Mouse (Mus musculus) heart, embryonic 11.5 days (tissue): ENCODE results near the gene Spx. TPM values are rescaled to one million over a fixed set of nuclear protein-coding genes. Genes with fewer than 3 reads are reported as not detected.
A peak's percentile ranks its signal among the peaks of the same experiment; 100 is the strongest.

Experiments
- ATAC-seq: fragments of 200-750 bp; cut with Nextera tagmentation; replicated peaks from 2 replicates; pipeline ENCODE4 v1.8.0; 2017; ENCODE audit warnings: moderate library complexity; ENCODE audit not compliant: insufficient number of reproducible peaks, low FRiP score, low TSS enrichment
- H3K27ac ChIP-seq: fragments of 300-500 bp; sonication (generic); 2 replicates; pipeline ENCODE4 v1.5.1; 2014; ENCODE audit warnings: mild to moderate bottlenecking, low read depth, low read length
- H3K27me3 ChIP-seq: fragments of 300-500 bp; sonication (generic); 2 replicates; pipeline ENCODE4 v1.6.1; 2014; ENCODE audit warnings: mild to moderate bottlenecking, low read length, mixed read lengths; ENCODE audit not compliant: control insufficient read depth, insufficient read depth
- H3K36me3 ChIP-seq: fragments of 300-500 bp; sonication (generic); 2 replicates; pipeline ENCODE4 v1.6.1; 2014; ENCODE audit warnings: mild to moderate bottlenecking, low read length, moderate library complexity, mixed read lengths; ENCODE audit not compliant: control insufficient read depth, insufficient read depth
- H3K4me1 ChIP-seq: fragments of 300-500 bp; sonication (generic); 2 replicates; pipeline ENCODE4 v1.6.1; 2014; ENCODE audit warnings: low read length; ENCODE audit not compliant: control insufficient read depth, insufficient read depth
- H3K4me2 ChIP-seq: fragments of 300-500 bp; sonication (generic); 2 replicates; pipeline ENCODE4 v1.6.1; 2014; ENCODE audit warnings: mild to moderate bottlenecking, moderate library complexity
- H3K4me3 ChIP-seq: fragments of 300-500 bp; sonication (generic); 2 replicates; pipeline ENCODE4 v1.5.1; 2014; ENCODE audit warnings: low read depth, low read length
- H3K9ac ChIP-seq: fragments of 300-500 bp; sonication (generic); 2 replicates; pipeline ENCODE4 v1.6.1; 2014; ENCODE audit warnings: mild to moderate bottlenecking, low read depth, low read length, moderate library complexity
- H3K9me3 ChIP-seq: fragments of 300-500 bp; sonication (generic); replicated peaks from 2 replicates; pipeline ENCODE4 v1.6.1; 2016; ENCODE audit warnings: low read length; ENCODE audit not compliant: control insufficient read depth
- WGBS: fragments of 180-500 bp; shearing (Covaris S2); extraction: QIAGEN DNeasy Blood & Tissue Kit; methylation state at CpG from one replicate; pipeline ENCODE4 v1.1.7; 2014; ENCODE audit not compliant: insufficient replicate concordance; 5-methylcytosine and 5-hydroxymethylcytosine counted together
- polyA plus RNA-seq: library from polyadenylated mRNA; unstranded; fragments of >200 nt; fragmentation: Nextera tagmentation; extraction: Ambion mirVana; gene quantifications from 2 replicates; pipeline ENCODE4 v1.2.1, GENCODE M21; 2014

The Spx gene
- polyA plus RNA-seq, 1 experiment from 2014 or later, result 1.4 TPM

DNA sequence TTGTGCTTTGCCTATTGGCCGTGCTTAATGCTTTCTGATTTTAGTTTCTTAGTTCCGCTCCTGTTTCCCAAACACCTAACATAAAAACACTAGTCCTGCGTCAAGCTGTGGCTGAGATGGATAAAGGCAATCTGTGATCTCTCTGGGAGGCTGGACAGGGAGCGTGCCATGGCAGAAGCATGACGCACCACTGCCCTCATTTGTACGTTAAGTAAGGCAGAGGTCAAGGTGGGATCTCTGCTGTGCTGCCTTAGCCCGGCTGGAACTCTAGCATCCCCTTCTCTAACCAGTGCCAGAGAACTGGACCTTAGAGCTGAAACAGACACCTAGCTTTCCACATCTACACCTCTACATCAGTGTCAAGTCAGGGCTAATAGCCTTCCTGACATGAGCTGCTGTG lies 31.6 kb upstream of the Spx start:
- Histone ChIP-seq H3K9ac (no peak overlapping the region), H3K4me1 (peaks cover 3% of the 10 kb centered on the region; the same call in 1 of the 2 replicates), H3K9me3 (no peaks in the 10 kb centered on the region), H3K27ac (no peak overlapping the region), H3K27me3 (no peaks in the 10 kb centered on the region), H3K4me3 (no peak overlapping the region), H3K4me2 (no peak overlapping the region), H3K36me3 (peaks cover 4% of the 10 kb centered on the region; the same call in 1 of the 2 replicates)
- 86% methylated on average over 7 of the region's 7 CpGs for WGBS
- ATAC-seq, result no peak

DNA sequence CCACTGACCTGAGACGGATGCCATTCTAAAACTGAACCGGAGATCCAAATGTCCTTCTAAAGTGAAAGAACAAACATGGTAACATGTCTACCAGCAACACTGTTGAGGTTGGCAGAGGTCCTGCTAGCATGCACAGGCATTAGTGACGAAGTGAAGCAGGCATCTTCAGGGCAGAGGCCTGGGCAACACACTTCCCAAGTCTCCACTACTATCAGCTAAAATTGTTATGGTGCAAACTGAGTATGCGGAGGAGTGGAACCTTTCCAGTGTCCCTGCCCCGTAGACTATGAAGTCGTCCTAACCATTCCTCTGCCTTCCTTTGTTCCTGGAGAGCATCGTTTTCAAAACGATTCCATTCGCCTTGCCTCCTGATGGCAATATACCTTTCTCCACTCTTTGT lies 28.7 kb upstream of the Spx start:
- no peak overlapping the region for H3K4me3 ChIP-seq
- no peaks in the 10 kb centered on the region for H3K27me3 ChIP-seq
- no peaks in the 10 kb centered on the region for H3K36me3 ChIP-seq
- no peak for ATAC-seq
- H3K27ac ChIP-seq, result no peak overlapping the region
- no peak overlapping the region for H3K4me2 ChIP-seq
- WGBS, result 90% methylated on average over 9 of the region's 9 CpGs
- H3K9ac ChIP-seq, result no peak overlapping the region
- H3K4me1 ChIP-seq, result peaks cover 8% of the 10 kb centered on the region
- no peaks in the 10 kb centered on the region for H3K9me3 ChIP-seq

DNA sequence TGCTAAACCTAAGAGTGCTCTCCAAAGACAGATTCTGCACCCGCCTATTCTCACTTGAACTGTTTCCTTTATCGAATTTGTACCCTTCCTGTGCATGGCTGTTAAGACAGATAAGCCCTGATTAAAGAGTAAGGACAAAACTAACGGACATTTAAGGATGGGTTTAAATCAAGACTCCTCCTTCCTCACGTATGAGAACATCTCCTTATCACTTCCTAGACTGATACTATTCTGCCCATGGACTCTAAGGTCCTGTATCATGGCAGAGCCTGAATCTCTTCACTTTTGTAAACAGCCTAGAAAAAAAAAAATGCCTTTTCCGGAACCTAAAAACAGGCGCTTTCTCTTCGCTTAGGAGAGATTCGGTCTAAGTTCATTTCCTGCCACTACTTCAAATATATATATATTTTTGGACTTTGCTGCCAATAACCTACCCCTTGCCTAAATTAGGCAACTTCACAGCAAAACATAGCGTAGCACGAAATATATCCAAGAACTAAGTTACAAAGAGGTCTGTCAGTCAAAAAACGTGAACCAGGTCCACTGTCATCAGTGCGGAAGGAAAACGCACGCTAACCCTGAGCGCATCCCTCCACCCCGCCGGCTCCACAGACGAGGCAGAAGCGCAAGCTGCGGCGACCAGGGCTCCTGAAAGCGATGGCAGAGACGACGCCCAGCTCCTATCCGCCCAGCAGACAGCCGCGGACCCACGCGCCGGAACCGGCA lies 26.8 kb upstream of the Spx start:
- Histone ChIP-seq H3K4me2 (peak overlapping the region; percentile 84), H3K36me3 (no peaks in the 10 kb centered on the region), H3K4me3 (peak overlapping the region; percentile 79), H3K9ac (peak overlapping the region; percentile 77), H3K4me1 (peaks cover 8% of the 10 kb centered on the region), H3K27me3 (no peaks in the 10 kb centered on the region), H3K9me3 (no peaks in the 10 kb centered on the region), H3K27ac (0 out of 2 replicates have a peak overlapping the region, but pooled peaks have one; percentile 15)
- peak; percentile 62; the same call in 1 of the 2 replicates for ATAC-seq
- 4% methylated on average over 31 of the region's 31 CpGs for WGBS

DNA sequence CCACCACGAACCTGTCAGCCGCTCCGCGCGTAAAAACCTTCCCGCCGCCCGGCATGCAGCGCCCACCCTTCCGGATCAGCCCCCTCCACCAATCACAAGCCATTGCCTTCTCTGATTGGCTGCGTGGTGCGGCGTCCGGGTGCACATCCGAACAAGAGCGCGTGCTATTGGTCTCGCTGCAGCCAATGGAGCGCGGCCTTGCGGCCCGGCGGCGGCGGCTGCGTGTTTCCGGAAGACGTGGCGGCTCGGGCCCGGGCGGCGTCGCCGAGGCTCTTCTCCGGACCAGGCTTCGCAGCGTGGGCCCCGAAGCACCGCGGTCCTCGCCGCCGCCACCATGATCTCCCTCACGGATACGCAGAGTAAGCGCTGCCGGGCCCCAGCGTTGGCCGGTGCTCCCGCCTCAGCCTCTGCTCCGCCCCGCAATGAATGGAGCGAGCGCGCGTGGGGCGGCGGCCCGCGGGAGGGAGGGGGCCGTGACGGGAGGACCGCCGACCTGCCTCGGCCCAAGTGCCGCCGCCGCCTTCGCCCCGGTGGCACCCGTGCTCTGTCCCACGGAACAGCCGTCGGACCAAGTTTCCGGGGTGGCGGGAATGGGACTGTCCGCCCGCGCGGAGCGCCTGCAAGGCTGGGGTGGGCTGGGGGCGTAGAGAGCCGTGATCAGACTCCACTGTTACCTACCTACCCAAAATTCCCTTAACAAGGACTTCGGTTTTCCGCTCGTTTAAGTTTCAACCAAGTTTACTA lies 26.1 kb upstream of the Spx start, which contains the start of the genes Recql and Golt1b:
TSS of gene Recql (minus strand) at position 77 of the 744 bp plus-strand sequence.
TSS of gene Golt1b (plus strand) at position 211 of the 744 bp plus-strand sequence.
- Histone ChIP-seq H3K9ac (peak within 1 kb of the TSS; percentile 87), H3K36me3 (no peaks in the 10 kb centered on the region), H3K4me1 (peaks cover 8% of the 10 kb centered on the region), H3K4me2 (peak within 1 kb of the TSS; percentile 84), H3K9me3 (no peaks in the 10 kb centered on the region), H3K27ac (0 out of 2 replicates have a peak within 1 kb of the TSS, but pooled peaks have one; percentile 15), H3K4me3 (peak within 1 kb of the TSS; percentile 79), H3K27me3 (no peaks in the 10 kb centered on the region)
- ATAC-seq, result peak; percentile 100
- WGBS, result under 1% methylated on average over 85 of the region's 87 CpGs

DNA sequence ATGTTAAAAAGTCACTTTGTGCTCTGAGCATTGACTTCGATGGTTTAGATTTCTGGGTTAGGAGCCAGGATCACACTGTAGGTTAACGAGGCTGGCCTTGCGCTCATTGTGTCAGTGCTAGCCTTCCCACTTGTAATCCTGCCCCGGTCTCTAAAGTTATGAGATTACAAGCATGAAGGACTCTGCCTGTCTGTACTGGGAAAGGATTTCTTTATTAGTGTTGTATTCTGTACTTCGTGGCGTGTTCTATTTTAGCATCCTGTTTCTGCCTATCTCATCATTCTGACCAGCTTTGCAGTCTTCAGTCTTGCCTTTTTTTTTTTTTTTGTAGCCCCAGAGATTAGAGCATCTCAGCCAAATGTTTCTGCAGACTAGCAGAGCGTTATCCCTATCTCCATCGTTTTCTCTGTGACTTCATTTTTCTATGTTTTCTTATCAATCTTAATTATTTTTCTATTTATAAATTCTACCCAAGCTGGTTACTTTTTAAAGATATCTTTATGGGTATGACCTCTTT lies 25.4 kb upstream of the Spx start:
- no peak for ATAC-seq
- Histone ChIP-seq H3K27ac (no peak overlapping the region), H3K4me3 (peak overlapping the region; percentile 79), H3K9ac (peak overlapping the region; percentile 87), H3K27me3 (no peaks in the 10 kb centered on the region), H3K4me1 (peaks cover 8% of the 10 kb centered on the region), H3K9me3 (no peaks in the 10 kb centered on the region), H3K36me3 (no peaks in the 10 kb centered on the region), H3K4me2 (peak overlapping the region; percentile 79)
- WGBS, result 15% methylated on average over 8 of the region's 8 CpGs

DNA sequence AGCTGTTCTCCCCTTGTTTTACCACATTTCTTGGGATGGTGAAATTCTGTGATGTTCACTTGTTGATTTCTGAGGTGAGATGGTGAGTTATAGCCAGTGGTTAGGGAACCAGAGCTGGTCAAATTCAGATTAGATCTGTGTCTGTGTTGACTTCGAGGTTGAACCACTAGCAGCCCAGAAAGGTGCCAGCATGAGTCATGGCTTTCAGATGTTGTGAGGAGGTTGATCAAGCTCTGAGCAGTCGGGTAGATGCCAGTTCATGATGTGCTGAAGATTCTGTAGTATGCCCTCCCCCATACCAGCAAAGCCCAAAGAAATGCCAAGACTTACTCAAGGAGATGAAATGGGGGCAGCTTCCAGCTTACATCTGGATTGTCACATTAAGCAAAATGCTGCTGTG lies 24.1 kb upstream of the Spx start:
- no peak for ATAC-seq
- Histone ChIP-seq H3K27me3 (no peaks in the 10 kb centered on the region), H3K4me3 (no peak overlapping the region), H3K9me3 (no peaks in the 10 kb centered on the region), H3K4me1 (peaks cover 8% of the 10 kb centered on the region), H3K9ac (no peak overlapping the region), H3K4me2 (no peak overlapping the region), H3K36me3 (no peaks in the 10 kb centered on the region; the same call in 1 of the 2 replicates), H3K27ac (no peak overlapping the region)
- 76% methylated on average over 2 of the region's 2 CpGs for WGBS

DNA sequence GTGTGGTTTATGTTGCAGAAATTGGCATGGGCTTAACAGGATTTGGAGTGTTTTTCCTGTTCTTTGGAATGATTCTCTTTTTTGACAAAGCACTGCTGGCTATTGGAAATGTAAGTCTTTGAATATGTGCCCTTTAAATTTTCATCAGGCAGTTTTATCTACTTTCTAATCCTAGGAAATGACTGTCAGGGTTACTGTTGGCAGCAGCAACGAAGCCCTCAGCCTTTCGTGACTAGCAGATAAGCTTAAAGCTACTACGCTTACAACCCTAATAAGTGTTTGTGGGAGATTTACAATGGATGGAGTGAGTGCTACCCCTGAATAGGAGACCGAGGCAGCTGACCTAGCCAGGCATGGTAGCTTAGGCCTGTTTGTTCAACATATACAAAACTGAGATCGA lies 20.9 kb upstream of the Spx start:
- WGBS, result 73% methylated on average over 5 of the region's 5 CpGs

DNA sequence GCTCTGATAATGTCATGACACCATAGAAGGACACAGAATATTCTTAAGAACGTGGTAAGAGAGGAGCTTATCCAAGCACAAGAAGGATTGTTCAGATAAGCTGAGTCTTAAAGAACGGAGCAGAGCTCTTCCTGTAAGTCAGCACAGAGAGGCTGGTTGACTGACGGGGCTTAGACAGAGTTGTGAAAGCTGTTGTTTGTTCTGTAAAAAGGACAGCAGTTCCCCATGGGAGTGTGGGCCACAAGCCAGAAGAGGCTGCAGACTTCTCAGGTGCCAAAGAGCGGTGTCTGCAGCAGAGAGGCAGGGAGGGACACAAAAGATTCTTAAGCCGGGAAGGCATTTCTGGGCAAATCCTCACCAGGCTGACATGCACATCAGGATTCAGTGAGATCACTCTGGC lies 18.6 kb upstream of the Spx start:
- H3K4me3 ChIP-seq, result no peak overlapping the region
- H3K4me1 ChIP-seq, result no peaks in the 10 kb centered on the region
- no peaks in the 10 kb centered on the region for H3K27me3 ChIP-seq
- WGBS, result 81% methylated on average over 5 of the region's 5 CpGs
- H3K36me3 ChIP-seq, result peaks cover 8% of the 10 kb centered on the region; the same call in 1 of the 2 replicates
- H3K9me3 ChIP-seq, result no peaks in the 10 kb centered on the region
- no peak overlapping the region for H3K4me2 ChIP-seq
- ATAC-seq, result no peak
- no peak overlapping the region for H3K27ac ChIP-seq
- no peak overlapping the region for H3K9ac ChIP-seq

More for the DNA sequence above, 20.9 kb upstream of the Spx start:
- Histone ChIP-seq H3K9ac (no peak overlapping the region), H3K4me1 (peaks cover 5% of the 10 kb centered on the region; the same call in 1 of the 2 replicates), H3K4me2 (no peak overlapping the region), H3K9me3 (no peaks in the 10 kb centered on the region), H3K27me3 (no peaks in the 10 kb centered on the region), H3K36me3 (peaks cover 8% of the 10 kb centered on the region; the same call in 1 of the 2 replicates), H3K27ac (no peak overlapping the region), H3K4me3 (no peak overlapping the region)
- no peak for ATAC-seq
